In genomic region chr7:47081277-47081676, GRCm38 (mm10) we compare ENCODE assay signal across 7 mouse cellular contexts. TPM values are rescaled to one million over a fixed set of nuclear protein-coding genes. Genes with fewer than 3 reads are reported as not detected.
DNase-seq lines count a peak whose midpoint lies in the region; ATAC-seq and TF ChIP-seq lines count a peak whose summit lies in the region.

No protein-coding gene starts in this region.

- DNase-seq in MEL-GATA-1-ER (ENCODE audit: extremely low read depth, low read depth) = peak; percentile 6
- DNase-seq in brain, embryonic 14.5 days (ENCODE audit: low read depth) = peak; percentile 59
- peak; percentile 72 for DNase-seq in hindbrain, embryonic 14.5 days (ENCODE audit: low spot score)
- DNase-seq in layer of hippocampus, postnatal 14 days (ENCODE audit: low spot score in 2 of 2) = peak; percentile 80 to 82
- peak; percentile 79 for DNase-seq in right cerebral cortex, postnatal 4 days

- WGBS in forebrain, embryonic 15.5 days = 49% methylated on average over 6 of the region's 6 CpGs
- 51% methylated on average over 6 of the region's 6 CpGs for WGBS in hindbrain, embryonic 14.5 days

- H3K27me3 ChIP-seq in forebrain, embryonic 15.5 days = no peaks in the 10 kb centered on the region
- no peaks in the 10 kb centered on the region for H3K27me3 ChIP-seq in hindbrain, embryonic 14.5 days (ENCODE audit: control insufficient read depth, insufficient read depth, low read length)

- H3K27ac ChIP-seq in forebrain, embryonic 15.5 days (replicated peaks) = no peak overlapping the region
- no peak overlapping the region for H3K27ac ChIP-seq in hindbrain, embryonic 14.5 days

- H3K4me1 ChIP-seq in forebrain, embryonic 15.5 days = 0 out of 2 replicates have a peak, but pooled peaks cover 3% of the 10 kb centered on the region
- no peaks in the 10 kb centered on the region for H3K4me1 ChIP-seq in hindbrain, embryonic 14.5 days (replicated peaks; ENCODE audit: control insufficient read depth, insufficient read depth, low read length)

- peak; percentile 80; the same call in 1 of the 2 replicates for TF ChIP-seq CTCF in brain, embryonic 14.5 days (IDR thresholded peaks at IDR 0.05; ENCODE audit: borderline replicate concordance, extremely low read depth, insufficient read depth, insufficient read length)

- no peak overlapping the region for H3K9ac ChIP-seq in forebrain, embryonic 15.5 days (replicated peaks)
- H3K9ac ChIP-seq in hindbrain, embryonic 14.5 days = no peak overlapping the region

- H3K9me3 ChIP-seq in forebrain, embryonic 15.5 days = no peaks in the 10 kb centered on the region
- no peaks in the 10 kb centered on the region for H3K9me3 ChIP-seq in hindbrain, embryonic 14.5 days (ENCODE audit: control insufficient read depth, low read length)

- no peak for TF ChIP-seq POLR2A in brain, embryonic 14.5 days (IDR thresholded peaks at IDR 0.05; ENCODE audit: borderline replicate concordance, extremely low read depth, insufficient read depth, insufficient read length, poor library complexity, severe bottlenecking)

- no peak overlapping the region for H3K4me3 ChIP-seq in forebrain, embryonic 15.5 days
- H3K4me3 ChIP-seq in hindbrain, embryonic 14.5 days (replicated peaks; ENCODE audit: low read length) = no peak overlapping the region

- peaks cover 9% of the 10 kb centered on the region for H3K36me3 ChIP-seq in forebrain, embryonic 15.5 days
- H3K36me3 ChIP-seq in hindbrain, embryonic 14.5 days (replicated peaks; ENCODE audit: control insufficient read depth, insufficient read depth) = peaks cover 80% of the 10 kb centered on the region

- no peak overlapping the region for H3K4me2 ChIP-seq in forebrain, embryonic 15.5 days (replicated peaks)
- H3K4me2 ChIP-seq in hindbrain, embryonic 14.5 days (replicated peaks) = no peak overlapping the region

- ATAC-seq in forebrain, embryonic 15.5 days (replicated peaks) = 0 out of 2 replicates have a peak, but pooled peaks have one; percentile 33
- ATAC-seq in hindbrain, embryonic 14.5 days (ENCODE audit: low FRiP score) = no peak
- peak; percentile 66 for ATAC-seq in megakaryocyte-erythroid progenitor cell, adult 5-6 weeks (replicated peaks; ENCODE audit: low FRiP score, low TSS enrichment, poor library complexity, severe bottlenecking)

RNA-seq across cellular contexts. Expression of gene Tmem86a, which starts 30.9 kb away (rescaled TPM):
- 17.4 and 22.6 TPM in 2 replicates for polyA plus RNA-seq in brain, embryonic 14.5 days (2012; rRNA removed)
- 25.4 and 25.7 TPM in 2 replicates for polyA plus RNA-seq in forebrain, embryonic 15.5 days (2015; fragmentation: Nextera tagmentation; extraction: Ambion mirVana)
- polyA plus RNA-seq in hindbrain, embryonic 14.5 days (2014; fragmentation: Nextera tagmentation; extraction: Ambion mirVana) = 21.0 and 22.1 TPM in 2 replicates
- total RNA-seq in layer of hippocampus, postnatal 14 days (2021) = 10 to 100 TPM; 15.5 to 16.5 TPM
- total RNA-seq in megakaryocyte-erythroid progenitor cell, adult 5-6 weeks (2014; fragmentation: Nextera tagmentation) = 0.77 and 2.3 TPM in 2 replicates
- not detected in 2 replicates for total RNA-seq in megakaryocyte-erythroid progenitor cell, adult 5-6 weeks (2017)

RNA-seq across cellular contexts. Expression of gene Ptpn5, which starts 52.2 kb away (rescaled TPM):
- polyA plus RNA-seq in brain, embryonic 14.5 days (2012; rRNA removed) = 166 and 218 TPM in 2 replicates
- 69.6 and 72.1 TPM in 2 replicates for polyA plus RNA-seq in forebrain, embryonic 15.5 days (2015; fragmentation: Nextera tagmentation; extraction: Ambion mirVana)
- 162 and 171 TPM in 2 replicates for polyA plus RNA-seq in hindbrain, embryonic 14.5 days (2014; fragmentation: Nextera tagmentation; extraction: Ambion mirVana)
- total RNA-seq in layer of hippocampus, postnatal 14 days (2021) = 100 to 1,000 TPM; 102 to 103 TPM
- not detected in 2 replicates for total RNA-seq in megakaryocyte-erythroid progenitor cell, adult 5-6 weeks (2014; fragmentation: Nextera tagmentation)
- total RNA-seq in megakaryocyte-erythroid progenitor cell, adult 5-6 weeks (2017) = not detected in 2 replicates

Comparison
In these comparisons a context has a peak if more than half of its experiments do, and no peak if none do; other contexts are left out.
1. DNase-seq: peak in every context shown above with its lines; median percentile 81 in layer of hippocampus, postnatal 14 days; 79 in right cerebral cortex, postnatal 4 days; 72 in hindbrain, embryonic 14.5 days; 59 in brain, embryonic 14.5 days; 6 in MEL-GATA-1-ER.